Mouse (Mus musculus): Measurements from ENCODE around the gene Nme7.
A peak's percentile ranks its signal among the peaks of the same experiment; 100 is the strongest.

The Nme7 gene

GRCm38 (mm10) chr1:164303821-164304220, at the start of gene Nme7:
Gene Nme7, plus strand, starts transcription at chr1:164304121.
- no peak for DNase-seq

DNA sequence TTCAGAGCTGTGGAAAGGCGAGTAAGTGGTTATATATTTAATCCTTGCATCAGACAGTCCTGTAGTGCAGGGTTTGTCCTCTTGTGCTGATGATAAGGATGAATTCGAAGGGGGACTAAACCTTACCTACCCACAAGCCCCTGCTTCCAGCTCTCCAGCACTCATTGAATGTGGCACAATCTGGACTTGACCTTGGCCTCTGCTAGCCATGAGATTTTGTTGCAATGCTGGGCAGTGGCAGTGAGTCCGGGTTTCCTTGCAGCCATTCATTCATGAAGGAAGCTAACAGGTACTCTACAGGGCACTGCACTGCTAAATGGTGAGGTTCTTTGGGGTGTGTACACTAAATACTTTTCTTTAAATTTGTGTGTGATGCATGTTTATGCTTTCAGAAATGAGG, 49.1 kb upstream of the Nme7 start:
- no peak for DNase-seq

GRCm38 (mm10) chr1:164260171-164261028, 43.5 kb upstream of the Nme7 start:
- DNase-seq = no peak

DNA sequence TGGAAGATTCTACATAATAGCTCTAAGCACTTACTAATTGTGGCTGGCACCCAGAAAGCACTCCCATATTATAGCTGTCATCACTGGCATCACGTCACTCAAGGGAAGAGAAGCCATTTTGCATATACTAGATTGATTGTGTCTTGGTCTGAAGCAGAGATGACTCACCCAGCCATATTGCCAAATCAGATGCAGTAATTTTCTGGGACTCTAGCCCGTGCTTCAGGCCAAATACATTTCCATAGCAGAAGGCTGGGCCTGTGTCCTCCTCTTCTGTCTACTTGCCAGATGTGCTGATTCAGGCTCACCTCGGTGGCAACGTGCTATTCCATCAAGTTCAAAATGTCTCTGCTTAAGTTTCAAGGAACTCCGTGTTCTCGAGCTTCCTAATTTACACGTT, 42.4 kb upstream of the Nme7 start:
- DNase-seq = no peak

DNA sequence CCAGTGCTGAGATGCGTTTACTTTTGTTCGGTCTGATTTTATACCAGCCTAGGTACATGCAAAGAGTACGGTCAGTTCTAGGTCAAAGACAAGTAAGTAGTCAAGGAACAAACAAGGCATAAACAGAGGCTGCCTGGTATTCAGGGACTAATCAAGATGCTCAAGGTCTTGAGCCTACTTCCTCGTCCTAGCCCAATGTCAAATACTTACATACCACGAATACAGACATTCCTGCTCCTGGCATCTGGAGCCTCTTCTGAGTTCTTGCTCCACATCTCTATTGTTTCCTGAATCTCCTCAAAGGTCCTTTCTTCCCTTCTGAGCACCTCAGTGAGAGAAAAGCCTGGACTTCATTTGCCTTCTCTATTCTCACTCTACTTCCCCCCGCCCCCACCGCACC, 33.0 kb upstream of the Nme7 start:
- no peak for DNase-seq

- no peak for DNase-seq
Observed at GRCm38 (mm10) chr1:164273659-164274058, 30.3 kb upstream of the Nme7 start.

DNA sequence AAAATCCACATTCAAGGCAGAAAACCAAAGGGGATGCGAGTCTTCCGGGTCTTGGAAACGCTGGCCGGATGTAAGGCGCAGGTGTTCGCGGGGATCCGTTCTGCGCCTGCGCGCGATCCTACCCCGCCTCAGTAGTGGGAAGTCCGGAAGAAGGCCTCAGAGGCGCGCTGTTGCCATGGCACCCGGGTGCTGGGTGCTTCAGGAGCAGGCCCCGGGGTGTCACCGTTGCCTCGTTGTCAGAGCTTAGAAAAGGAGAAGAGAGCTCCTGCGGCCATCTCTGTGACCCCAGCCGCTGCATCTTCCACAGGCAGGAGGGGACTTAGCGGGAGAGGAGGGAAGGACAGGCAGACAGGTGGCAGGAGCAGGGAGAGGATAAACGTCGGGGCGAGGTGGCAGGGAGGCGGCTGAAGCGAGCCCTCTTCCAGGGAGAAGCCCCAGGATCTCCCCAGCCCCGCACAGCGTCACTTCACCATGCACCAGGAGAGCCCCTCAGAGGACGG, 28.4 kb upstream of the Nme7 start, which contains the start of gene Ccdc181:
Gene Ccdc181 (plus strand): TSS at position 131 of the 500 bp plus-strand sequence.
- DNase-seq = peak; percentile 94

DNA sequence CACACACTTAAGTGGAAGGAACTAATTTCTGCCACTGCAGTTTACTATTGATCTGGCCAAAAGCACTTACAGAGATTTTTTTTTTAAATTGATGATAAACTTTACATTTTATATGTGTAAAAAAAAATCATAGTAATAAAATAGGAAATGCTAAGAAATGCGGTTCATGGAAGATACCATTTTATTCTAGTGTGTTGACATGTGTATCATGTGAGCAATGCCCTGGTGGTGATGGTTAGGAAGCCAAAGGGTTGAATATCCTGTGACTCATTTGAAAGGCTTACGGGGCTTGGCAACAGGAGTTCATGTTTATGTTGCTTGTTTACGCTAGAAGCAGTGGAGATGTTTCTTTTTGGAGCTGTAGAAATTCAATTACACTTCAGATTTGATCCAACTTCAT, 27.4 kb upstream of the Nme7 start:
- peak in 1 of 2 experiments; percentile 6 for DNase-seq

DNA sequence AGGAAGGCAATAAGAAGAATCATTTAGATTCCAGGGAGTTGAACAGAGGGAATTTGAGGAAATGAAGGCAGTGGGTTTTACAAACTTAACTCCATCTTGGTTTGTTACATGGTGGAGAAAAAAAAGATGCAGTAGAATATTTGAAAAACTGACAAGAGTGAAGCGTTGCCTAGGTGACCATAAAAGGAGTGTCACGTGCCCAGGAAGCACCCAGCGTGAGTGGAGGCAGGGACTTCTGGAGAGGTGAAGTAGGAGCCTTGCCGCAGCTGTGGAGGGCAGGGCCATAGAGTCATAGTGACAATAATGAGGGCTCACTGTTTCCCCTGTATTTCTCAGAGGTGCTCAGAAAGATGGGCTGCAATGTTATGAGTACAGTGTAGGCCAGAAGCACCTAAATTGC, 24.6 kb upstream of the Nme7 start:
- no peak for DNase-seq

DNA sequence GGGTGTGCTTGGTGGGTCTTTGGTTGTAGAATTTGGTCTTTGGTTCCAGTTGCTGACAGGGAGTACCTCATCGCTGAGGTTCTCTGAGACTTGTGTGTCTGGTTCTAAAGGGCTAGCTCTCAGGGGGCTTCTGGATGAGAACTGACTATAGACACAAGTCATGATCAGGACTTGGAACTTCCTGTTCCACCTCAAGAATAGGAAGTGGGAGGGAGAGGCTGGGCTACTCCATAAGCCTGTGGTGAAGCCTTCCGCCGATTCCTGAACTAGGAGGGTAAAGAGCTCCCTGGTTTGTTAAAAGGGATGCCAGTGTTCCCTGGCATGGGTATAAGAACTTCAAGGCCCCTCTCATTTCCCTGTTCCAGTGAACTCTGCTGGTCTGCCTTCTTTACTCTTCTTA, 19.9 kb upstream of the Nme7 start:
- DNase-seq = no peak

DNA sequence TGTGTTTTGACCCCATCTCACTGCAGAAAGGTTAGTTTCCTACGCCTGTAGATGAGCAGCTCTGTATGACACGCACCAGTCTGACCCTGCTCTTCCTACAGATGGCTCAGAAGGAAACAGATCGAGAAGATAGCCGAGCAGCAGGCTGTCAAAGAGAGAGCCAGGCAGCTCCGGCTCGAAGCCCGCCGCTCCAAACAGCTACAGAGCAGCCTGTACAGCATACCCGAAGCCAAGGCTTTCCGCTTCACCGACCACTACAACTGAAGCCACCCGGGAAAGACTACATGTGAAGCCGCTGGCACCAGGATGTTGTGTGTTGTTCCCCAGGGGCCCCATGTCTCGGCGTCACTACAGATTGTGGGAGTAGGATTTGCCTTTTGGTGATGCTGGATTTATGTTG, 16.5 kb upstream of the Nme7 start:
- DNase-seq = no peak

- no peak for DNase-seq
Observed at GRCm38 (mm10) chr1:164292040-164292439, 11.9 kb upstream of the Nme7 start.

DNA sequence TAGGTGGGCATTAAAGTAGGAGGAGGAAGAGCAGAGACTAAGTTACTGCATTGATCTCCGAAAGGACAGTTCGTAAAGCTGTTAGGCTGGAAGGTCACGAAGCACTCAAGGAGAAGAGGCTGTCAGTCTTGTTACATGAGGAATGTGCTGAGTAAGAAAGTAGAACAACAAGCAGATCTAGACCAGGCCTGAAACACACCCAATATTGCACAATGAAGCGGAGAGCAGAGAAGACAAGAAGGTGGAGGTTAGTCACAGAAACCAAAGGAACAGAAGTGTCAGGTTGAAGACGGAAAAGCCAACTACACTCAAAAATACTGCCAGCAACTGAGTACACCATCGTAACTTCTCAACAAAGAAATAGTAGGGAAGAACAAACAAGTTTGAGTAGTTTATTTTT, 9.8 kb upstream of the Nme7 start:
- no peak for DNase-seq

- no peak for DNase-seq
Observed at GRCm38 (mm10) chr1:164296473-164296872, 7.4 kb upstream of the Nme7 start.

DNA sequence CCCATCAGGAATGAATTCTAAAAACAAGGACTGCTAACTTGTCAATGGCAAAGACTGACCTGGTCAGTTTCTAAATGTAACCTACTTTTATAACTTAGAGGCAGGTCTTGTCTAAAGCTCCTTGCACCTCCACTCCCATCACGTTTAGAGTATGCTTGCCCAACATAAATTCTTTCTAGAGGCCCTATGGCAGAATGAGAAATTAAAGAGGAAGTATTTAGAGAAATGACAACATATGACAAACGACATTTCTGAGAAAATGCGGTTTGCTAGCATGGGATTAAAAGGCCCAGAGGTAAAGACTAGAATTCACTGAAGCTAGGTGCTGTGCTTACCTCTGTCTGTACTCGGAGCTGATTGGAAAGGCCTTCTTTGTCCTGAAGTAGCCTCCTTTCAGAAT, 2.0 kb upstream of the Nme7 start:
- DNase-seq = no peak

DNA sequence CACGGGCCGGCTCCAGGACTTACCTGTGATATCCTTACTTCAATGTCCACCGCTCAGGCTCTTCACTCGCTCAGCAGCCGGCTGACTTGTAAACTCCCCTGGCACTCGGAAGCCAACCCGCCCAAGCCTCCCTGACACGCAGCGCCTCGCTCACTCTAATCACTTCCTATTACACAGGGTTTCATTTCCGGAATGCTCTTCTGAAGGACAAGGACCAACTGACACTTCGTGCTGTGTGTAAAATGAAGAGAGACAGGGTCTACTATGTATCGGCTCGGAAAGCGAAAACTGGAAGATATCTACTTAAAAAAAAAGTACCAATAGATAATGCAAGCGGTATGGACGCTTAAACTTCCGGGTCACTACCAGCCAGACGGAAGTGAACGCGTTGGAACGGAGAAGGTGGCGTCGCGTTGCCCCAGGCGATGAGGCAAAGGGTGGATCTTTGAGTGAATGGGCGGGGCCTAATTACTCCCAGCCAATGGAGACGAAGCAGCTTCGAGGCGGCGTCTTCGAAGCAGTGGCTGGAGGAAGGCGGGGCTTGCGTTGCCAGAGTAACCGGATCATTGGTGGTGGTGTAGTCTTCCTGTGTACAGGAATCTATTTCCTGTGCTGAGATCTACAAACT, 3.3 kb downstream of the Nme7 start, which contains the start of gene Blzf1:
Gene Blzf1 (minus strand): TSS at position 366 of the 628 bp plus-strand sequence.
- peak; percentile 95 to 97 for DNase-seq

DNA sequence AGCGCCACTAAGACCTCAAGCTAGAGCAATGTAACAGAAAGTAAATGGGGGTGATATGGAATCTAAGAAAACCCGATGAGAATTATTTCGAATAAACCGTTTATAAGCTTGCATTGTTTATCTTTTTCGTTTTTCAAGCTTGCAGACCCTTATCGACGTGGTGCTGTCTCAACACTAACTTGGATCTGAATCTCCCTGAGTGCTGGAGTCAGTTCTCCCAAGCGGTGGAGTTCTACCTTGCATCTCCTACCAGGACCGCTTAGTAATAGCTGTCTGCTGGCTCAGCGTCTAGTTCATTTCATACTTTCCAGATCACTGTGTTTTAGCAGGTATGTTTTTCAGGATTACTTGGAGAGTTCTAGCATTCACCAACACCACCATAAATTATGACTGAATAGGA, 4.0 kb downstream of the Nme7 start:
- DNase-seq = no peak

GRCm38 (mm10) chr1:164314085-164314484, 10.2 kb downstream of the Nme7 start:
- DNase-seq = no peak

DNA sequence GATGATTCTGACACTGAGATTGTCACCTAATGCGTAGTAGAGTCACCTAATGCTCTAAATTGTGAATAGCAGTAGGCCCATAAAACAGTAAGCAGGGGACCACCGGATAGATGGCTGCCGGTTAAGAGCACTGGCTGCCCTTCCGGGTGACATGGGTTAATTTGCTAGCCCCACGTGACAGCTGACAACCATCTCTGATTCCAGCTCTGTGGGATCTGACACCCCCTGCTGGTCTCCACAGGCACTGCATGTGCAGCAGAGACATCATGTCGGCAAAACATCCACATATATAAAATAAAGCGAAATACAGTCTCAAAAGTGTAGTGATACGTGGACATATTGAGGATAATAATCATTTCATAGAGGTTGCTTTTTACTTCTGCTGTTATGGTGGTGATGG, 11.3 kb downstream of the Nme7 start:
- peak; percentile 69 to 73 for DNase-seq

DNA sequence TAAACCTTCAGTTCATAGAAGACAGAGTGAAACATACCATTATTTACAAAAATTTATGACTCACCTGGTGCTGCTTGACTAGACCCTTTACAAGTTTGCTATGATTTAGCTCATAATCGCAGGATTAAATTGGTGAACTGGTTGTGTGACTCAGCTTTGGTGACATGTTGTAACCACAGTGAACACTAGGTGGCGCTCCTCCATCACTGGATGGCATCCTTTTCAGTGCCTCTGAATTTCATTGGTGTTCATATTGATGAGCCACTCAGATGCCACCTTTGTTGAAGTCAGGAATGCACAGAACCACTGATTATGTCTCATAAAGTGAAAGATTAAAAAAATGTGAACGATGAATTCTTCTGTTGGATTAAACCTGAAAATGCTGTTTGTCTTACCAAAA, 12.8 kb downstream of the Nme7 start:
- DNase-seq = peak; percentile 81 to 82

DNA sequence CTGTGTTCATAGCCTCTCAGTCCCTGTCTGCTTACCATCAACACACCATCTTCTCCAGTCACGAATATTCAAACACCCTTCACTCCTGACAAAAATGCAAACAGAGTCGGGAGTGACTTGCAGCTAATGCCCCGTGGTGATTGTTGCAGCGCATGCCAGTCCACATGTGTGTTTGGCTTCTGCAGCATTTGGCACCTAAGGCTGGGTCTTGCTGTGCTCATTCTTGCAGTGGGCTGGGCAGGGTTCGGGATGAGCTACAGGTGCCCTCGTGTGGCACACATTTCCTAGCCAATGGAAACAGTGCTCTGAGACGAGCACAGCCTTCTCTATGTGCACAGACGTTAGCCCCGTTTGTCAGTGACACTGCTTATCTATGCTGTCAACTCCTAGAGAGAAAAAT, 13.3 kb downstream of the Nme7 start:
- no peak for DNase-seq

DNA sequence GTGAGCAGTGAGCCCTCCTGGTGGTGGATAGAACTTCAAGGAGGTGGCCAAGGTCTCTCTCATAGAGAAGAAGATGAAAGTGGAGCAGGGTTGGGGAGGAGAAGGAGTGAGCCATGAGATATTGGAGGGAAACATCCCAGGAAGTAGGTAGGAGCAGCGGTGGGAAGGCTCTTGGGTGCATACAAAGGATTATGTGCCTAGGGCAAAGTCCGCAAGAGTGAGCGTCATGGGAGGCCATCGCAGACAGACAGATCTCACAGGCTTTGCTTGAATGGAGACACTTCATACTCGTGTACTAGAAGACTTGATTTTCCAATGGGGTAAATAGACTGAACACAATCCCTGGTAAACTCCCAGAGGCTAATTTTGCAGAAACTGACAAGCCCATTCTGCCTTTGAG, 14.6 kb downstream of the Nme7 start:
- no peak for DNase-seq

- DNase-seq = no peak
Observed at GRCm38 (mm10) chr1:164319542-164320140, 15.7 kb downstream of the Nme7 start.

DNA sequence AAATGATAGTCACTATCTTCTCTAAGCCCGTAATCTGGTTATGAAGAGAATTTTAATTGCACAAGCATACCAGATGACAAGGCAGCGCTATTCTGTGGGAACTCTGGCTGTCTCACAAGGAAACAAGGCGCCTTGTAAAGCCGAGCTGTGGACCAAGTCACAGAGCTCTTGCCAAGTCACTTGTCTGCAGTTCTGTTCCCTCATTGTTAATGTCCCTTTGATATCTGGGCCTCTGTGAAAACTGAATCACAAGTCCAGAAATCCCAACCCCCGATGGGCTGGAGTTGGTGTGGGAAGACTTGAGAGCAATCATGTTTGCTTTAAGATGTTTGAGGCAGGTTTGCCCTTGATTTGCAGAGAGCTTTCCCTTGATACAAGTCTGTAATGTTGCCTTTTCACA, 16.8 kb downstream of the Nme7 start:
- no peak for DNase-seq
